Mouse (Mus musculus): Measurements from ENCODE around the gene 1700020D05Rik. TPM values are rescaled to one million over a fixed set of nuclear protein-coding genes. Genes with fewer than 3 reads are reported as not detected.
"Not testable (repeated sequence)": the region's sequence is repeated elsewhere in the genome, so short reads cannot be mapped to it uniquely, and the experiment has no call there.

The 1700020D05Rik gene
- polyA plus RNA-seq, 1 experiment: 0.19 TPM

GRCm38 (mm10) chr19:5494314-5494713 is 9.3 kb downstream of the 1700020D05Rik start:
- Histone ChIP-seq H3K4me3 (ENCODE audit: low read depth, low read length) (no peak overlapping the region), H3K27ac (ENCODE audit: insufficient read depth, low read depth, low read length) (peak overlapping the region; percentile 98), H3K4me1 (ENCODE audit: control insufficient read depth, insufficient read depth, insufficient read length, low read length) (peaks cover 8% of the 10 kb centered on the region; the same call in 1 of the 2 replicates), H3K27me3 (ENCODE audit: control insufficient read depth, insufficient read depth, low read length) (no peaks in the 10 kb centered on the region), H3K36me3 (ENCODE audit: control insufficient read depth, insufficient read depth, low read length) (peaks cover 41% of the 10 kb centered on the region)
- 46% methylated on average over 3 of the region's 3 CpGs for WGBS
- TF ChIP-seq CTCF (IDR thresholded peaks at IDR 0.05; ENCODE audit: extremely low read depth, insufficient read length, insufficient replicate concordance, low read depth, low read length) (no peak), POLR2A (IDR thresholded peaks at IDR 0.05; ENCODE audit: low read depth, low read length) (no peak)

- not testable (repeated sequence) for H3K27ac ChIP-seq (ENCODE audit: insufficient read depth, low read depth, low read length); H3K4me1 ChIP-seq (ENCODE audit: control insufficient read depth, insufficient read depth, insufficient read length, low read length); H3K4me3 ChIP-seq (ENCODE audit: low read depth, low read length); H3K27me3 ChIP-seq (ENCODE audit: control insufficient read depth, insufficient read depth, low read length)
- 49% methylated on average over 9 of the region's 9 CpGs for WGBS
- peak; percentile 23; the same call in 1 of the 2 replicates for TF ChIP-seq CTCF (IDR thresholded peaks at IDR 0.05; ENCODE audit: extremely low read depth, insufficient read length, insufficient replicate concordance, low read depth, low read length)
- peaks cover 41% of the 10 kb centered on the region for H3K36me3 ChIP-seq (ENCODE audit: control insufficient read depth, insufficient read depth, low read length)
Measured at GRCm38 (mm10) chr19:5493301-5493721, 10.3 kb downstream of the 1700020D05Rik start.

- WGBS: 74% methylated on average over 4 of the region's 4 CpGs
- TF ChIP-seq CTCF (IDR thresholded peaks at IDR 0.05; ENCODE audit: extremely low read depth, insufficient read length, insufficient replicate concordance, low read depth, low read length) (no peak), POLR2A (IDR thresholded peaks at IDR 0.05; ENCODE audit: low read depth, low read length) (no peak)
- Histone ChIP-seq H3K4me1 (ENCODE audit: control insufficient read depth, insufficient read depth, insufficient read length, low read length) (peaks cover 8% of the 10 kb centered on the region; the same call in 1 of the 2 replicates), H3K27ac (ENCODE audit: insufficient read depth, low read depth, low read length) (no peak overlapping the region), H3K27me3 (ENCODE audit: control insufficient read depth, insufficient read depth, low read length) (no peaks in the 10 kb centered on the region), H3K36me3 (ENCODE audit: control insufficient read depth, insufficient read depth, low read length) (peaks cover 41% of the 10 kb centered on the region), H3K4me3 (ENCODE audit: low read depth, low read length) (no peak overlapping the region)
Measured at GRCm38 (mm10) chr19:5492641-5493040, 10.9 kb downstream of the 1700020D05Rik start.

GRCm38 (mm10) chr19:5490898-5491708 is 12.5 kb downstream of the 1700020D05Rik start:
- Histone ChIP-seq H3K36me3 (ENCODE audit: control insufficient read depth, insufficient read depth, low read length) (peaks cover 31% of the 10 kb centered on the region), H3K27ac (ENCODE audit: insufficient read depth, low read depth, low read length) (peak overlapping the region; percentile 100), H3K4me1 (ENCODE audit: control insufficient read depth, insufficient read depth, insufficient read length, low read length) (peaks cover 13% of the 10 kb centered on the region; the same call in 1 of the 2 replicates), H3K4me3 (ENCODE audit: low read depth, low read length) (peak overlapping the region; percentile 89), H3K27me3 (ENCODE audit: control insufficient read depth, insufficient read depth, low read length) (no peaks in the 10 kb centered on the region)
- TF ChIP-seq POLR2A (IDR thresholded peaks at IDR 0.05; ENCODE audit: low read depth, low read length) (peak; percentile 78), CTCF (IDR thresholded peaks at IDR 0.05; ENCODE audit: extremely low read depth, insufficient read length, insufficient replicate concordance, low read depth, low read length) (peak; percentile 12; the same call in 1 of the 2 replicates)
- WGBS: under 1% methylated on average over 59 of the region's 59 CpGs

- Histone ChIP-seq H3K27me3 (ENCODE audit: control insufficient read depth, insufficient read depth, low read length) (no peaks in the 10 kb centered on the region), H3K4me3 (ENCODE audit: low read depth, low read length) (peak within 1 kb of the TSS; percentile 90), H3K4me1 (ENCODE audit: control insufficient read depth, insufficient read depth, insufficient read length, low read length) (peaks cover 15% of the 10 kb centered on the region; the same call in 1 of the 2 replicates), H3K36me3 (ENCODE audit: control insufficient read depth, insufficient read depth, low read length) (peaks cover 24% of the 10 kb centered on the region), H3K27ac (ENCODE audit: insufficient read depth, low read depth, low read length) (peak within 1 kb of the TSS; percentile 100)
- under 1% methylated on average over 62 of the region's 62 CpGs for WGBS
- TF ChIP-seq CTCF (IDR thresholded peaks at IDR 0.05; ENCODE audit: extremely low read depth, insufficient read length, insufficient replicate concordance, low read depth, low read length) (no peak), POLR2A (IDR thresholded peaks at IDR 0.05; ENCODE audit: low read depth, low read length) (peak; percentile 99)
Measured at GRCm38 (mm10) chr19:5490313-5490897, 13.2 kb downstream of the 1700020D05Rik start, which contains the start of gene Cfl1. TSS of gene Cfl1 (plus strand) at chr19:5490455.

GRCm38 (mm10) chr19:5489721-5490120 is 13.9 kb downstream of the 1700020D05Rik start:
- peak overlapping the region; percentile 97 for H3K27ac ChIP-seq (ENCODE audit: insufficient read depth, low read depth, low read length)
- H3K36me3 ChIP-seq (ENCODE audit: control insufficient read depth, insufficient read depth, low read length): peaks cover 20% of the 10 kb centered on the region
- peaks cover 13% of the 10 kb centered on the region; the same call in 1 of the 2 replicates for H3K4me1 ChIP-seq (ENCODE audit: control insufficient read depth, insufficient read depth, insufficient read length, low read length)
- H3K27me3 ChIP-seq (ENCODE audit: control insufficient read depth, insufficient read depth, low read length); H3K4me3 ChIP-seq (ENCODE audit: low read depth, low read length): not testable (repeated sequence)
- 17% methylated on average over 10 of the region's 10 CpGs for WGBS
